Mouse (Mus musculus): ENCODE results near the gene Cct7.
"Not testable (repeated sequence)": the region's sequence is repeated elsewhere in the genome, so short reads cannot be mapped to it uniquely, and the experiment has no call there.

The Cct7 gene

DNA sequence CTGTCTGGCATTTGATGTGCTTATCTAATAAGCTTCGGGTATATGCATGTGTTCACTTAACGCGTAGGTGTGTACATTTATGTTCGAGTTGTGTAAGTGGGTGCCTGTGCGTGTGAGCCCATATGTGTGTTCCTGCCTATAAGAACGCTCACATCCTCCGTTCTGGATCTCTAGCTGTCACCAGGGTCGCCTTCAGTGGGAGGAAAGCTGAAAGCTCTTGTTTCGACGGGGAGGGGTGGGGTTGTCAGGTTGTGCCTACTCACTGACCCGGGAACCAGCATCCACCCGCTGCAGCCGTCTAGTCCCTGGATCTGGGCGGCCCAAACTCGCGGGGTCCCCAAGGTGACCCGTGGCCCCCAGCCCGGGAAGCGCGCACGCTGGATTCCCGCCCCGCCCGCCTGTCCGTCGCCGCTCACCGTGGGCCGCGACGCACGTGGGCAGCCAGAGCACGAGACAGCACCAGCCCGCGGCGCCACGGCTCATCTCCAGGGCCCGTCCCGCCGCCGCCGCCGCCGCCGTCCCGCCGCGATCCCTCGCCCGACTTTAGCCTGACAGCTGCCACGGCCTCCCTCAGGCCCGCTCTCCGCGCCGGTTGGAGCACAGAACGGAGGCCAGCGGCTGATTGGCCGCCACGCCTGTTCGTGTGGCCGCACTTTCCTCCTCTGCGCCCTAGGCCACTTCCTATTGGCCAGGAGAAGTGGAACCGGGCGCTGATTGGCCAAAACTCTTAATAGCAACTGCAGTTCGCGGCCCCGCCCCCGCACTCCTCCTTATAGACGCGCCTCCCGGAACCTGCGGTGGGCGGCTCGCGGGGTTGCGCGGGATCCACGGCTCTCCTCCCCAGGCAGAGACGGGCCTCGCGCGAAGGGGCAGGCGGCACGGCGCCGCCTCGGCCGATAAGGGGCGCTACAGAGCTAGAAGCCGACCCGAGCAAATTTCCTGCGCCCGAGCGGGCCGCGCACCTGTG is at the start of gene Cct7:
TSS of gene Cct7 (plus strand) at position 818 of the 967 bp plus-strand sequence.
- peak; percentile 96 for DNase-seq

DNA sequence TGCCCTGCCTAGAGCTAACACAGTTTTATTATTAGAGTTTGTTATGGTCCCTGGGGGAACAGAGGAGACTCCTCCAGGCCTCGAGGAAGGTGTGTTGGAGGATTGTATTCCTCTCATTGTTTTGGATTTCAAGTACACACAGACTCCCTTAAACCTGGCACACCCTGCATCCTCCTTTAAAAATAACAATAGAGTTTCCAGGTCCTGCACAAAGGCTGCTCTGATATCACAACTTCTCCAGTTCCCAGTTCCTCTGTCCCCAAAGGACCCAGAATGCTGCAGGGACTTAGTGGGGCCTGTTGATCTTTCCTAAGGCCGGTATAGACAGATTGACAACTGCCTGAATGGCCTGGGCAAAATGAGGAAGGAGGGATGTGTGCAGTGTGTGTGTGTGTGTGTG is 48.7 kb upstream of the Cct7 start:
- no peak for DNase-seq

DNA sequence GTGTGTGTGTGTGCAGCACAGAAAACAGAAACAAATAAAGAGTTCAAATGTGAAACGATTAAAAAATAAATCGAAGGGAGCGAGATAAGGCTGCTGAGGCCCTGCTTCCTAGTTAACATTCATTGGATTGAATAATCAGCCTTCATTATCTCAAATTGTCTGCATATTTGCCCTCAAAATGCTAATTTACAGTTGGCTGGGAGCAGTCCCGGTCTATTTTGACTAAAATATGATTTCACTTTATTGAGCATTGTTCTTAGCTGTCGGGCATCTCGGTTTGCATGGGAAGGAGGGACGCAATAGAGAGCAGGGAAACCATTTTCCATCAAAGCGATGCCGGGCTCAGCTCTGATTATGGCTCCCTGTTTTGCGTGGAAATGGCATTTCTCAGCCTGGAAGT is 48.3 kb upstream of the Cct7 start:
- no peak for DNase-seq

DNA sequence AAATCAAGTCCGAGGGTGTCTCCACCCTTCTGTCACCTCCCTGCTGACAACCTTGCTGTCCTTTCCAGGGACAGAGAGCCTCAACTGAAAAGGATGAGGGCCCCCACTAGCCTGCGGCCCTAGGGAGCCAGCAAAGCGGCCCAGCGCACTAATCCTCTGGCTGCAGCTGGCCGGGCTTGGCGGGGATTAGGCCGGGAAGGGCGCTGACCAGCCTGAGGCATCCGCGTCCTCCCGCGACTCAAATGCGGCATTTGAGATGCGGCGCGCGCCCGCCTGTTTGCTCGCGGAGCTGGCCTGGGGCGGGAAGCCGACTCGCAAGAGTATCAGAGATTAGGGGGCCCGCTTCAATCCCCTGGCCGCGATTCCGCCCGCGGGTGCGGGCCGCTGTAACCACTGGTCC is 42.3 kb upstream of the Cct7 start:
- no peak for DNase-seq

DNA sequence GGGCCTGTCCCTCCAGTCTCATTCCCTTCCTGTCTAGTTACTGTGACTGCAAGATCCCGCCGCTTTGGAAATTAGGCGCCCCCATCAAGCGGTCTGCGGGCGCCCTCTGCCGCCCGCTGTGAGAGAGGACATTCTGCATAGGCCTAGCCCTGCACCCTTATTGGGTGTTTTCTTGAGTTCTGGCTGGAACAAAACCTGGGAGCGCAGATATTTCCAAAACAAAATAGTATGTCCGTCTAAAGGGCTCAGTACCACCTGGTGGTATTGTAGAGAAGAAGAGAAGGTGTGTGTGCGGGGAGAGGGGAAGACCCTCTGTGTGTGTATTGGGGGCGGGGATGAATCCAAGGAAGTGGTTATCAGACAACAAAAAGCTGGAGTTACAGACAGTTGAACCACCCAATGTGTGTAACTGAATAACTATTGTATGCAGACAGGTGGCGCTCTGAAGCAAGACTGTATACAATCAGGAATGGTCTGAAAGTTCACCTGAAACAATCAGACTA is 40.5 kb upstream of the Cct7 start:
- peak; percentile 15 to 30 for DNase-seq

DNA sequence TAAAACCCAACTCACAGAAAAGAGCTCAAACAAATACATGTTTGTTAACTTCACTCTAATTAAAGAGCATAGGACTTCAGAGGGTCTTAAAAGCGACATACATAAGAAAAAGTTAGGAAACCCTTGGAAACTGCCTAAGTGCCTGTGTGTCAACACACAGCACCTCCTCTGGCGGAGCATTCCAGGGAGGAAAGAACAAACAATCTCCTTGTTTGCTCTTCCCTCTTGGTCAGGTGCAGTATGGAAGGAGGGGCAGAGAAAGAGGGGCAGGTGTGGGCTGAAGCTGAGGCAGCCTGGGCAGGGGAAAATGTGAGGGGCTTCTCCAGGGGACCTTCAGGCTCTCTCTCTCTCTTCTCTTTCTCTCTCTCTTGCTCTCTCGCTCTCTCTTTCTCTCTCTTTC is 35.5 kb upstream of the Cct7 start:
- no peak for DNase-seq

DNA sequence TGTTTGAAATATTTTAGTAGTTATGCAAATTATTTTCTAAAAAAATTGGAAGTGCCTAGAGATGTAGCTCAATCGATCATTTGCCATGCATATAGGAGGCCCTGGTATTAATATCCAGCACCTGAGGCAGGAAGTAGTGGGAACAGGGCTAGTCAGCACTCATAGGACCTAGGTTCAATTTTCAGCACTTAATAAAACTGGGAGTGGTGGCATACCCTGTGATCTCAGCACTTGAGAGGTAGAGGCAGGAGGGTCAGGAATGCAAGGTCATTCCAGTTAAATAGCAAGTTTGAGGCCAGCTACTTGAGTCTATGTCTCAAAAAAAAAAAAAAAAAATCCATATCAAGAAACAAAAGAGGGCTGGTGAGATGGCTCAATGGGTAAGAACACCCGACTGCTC is 32.2 kb upstream of the Cct7 start:
- DNase-seq = no peak

DNA sequence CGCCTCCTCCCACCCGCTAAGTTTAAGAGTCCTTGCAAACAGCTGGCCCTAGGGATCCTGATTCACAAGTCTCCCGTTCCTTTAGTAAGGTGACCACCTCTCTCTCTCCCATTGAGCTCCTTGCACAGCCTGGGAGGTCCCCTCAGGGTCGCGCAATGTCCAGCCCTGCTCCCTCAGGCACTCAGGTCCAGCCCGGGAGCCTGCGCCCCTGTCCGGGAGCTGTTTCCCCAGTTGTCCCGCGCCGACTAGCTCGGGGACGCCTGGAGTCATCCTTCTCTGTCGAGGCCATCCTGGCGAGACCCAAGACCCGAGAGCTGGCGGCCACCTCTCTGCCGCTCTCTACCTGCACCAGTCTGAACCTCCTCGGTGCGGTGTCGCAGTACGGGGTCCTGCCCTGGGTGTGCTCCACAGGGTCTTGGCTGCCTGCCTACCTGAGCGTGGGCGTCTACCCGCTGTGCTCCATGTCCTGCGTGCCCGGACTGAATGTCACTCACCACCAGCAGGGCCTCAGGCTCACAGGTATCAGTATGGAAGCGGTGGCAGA is 27.4 kb upstream of the Cct7 start, which contains the start of gene Noto:
TSS of gene Noto (plus strand) at position 51 of the 544 bp plus-strand sequence.
- no peak for DNase-seq

DNA sequence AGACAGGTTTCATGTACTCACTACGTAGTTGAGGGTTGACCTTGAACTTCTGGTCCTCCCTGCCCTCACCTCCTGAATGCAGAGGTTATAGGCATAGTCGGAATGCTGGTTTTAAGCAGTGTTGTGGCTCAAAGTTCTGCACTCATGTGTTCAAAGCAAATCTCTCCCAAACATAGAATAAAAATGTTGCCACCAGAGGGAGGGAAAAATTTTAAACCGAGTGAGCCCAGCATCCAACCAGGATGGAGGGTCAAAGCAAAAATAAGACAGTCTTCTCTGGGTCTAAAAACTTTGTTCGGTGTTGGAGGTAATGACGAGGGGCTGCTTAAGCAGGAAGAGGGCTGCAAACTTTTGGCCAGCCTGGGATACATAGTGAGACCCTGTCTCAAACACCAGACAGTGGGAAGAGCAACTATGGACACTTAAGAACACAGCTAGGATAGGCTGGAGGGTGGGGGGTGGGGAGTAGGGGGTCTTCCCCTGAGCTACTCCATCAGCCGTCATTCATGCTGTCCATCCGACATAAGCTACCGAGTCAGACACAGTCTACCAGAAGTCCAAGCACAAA is 20.0 kb upstream of the Cct7 start:
- DNase-seq = no peak

DNA sequence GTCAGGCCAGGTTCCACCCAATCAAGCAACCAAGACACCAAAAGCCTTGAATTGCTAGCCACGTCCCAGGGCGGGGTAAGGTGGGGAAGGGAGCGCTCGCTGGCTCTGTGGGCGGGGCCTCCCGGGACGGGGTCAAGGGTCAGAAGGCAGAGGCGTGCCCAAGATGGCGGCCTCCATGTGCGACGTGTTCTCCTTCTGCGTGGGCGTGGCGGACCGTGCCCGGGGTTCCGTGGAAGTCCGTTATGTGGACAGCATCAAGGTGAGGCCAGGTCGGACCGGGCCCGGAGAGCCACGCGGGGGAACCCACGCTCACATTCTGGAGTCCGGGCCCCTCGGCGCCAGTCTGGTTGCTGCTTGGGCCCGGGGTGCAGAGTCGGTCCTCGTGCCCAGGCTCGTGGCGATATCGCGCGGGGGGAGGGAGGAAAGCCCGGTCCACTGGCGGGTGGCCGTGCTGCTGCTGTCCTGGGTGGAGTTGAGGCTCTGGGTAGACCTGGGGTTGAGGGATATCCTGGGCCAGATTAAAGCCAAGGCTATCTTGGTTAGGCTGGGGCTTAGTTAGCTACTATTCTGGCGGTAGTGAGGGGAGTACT is 19.4 kb upstream of the Cct7 start, which contains the start of gene Smyd5:
TSS of gene Smyd5 (plus strand) at position 148 of the 590 bp plus-strand sequence.
- peak; percentile 96 for DNase-seq

DNA sequence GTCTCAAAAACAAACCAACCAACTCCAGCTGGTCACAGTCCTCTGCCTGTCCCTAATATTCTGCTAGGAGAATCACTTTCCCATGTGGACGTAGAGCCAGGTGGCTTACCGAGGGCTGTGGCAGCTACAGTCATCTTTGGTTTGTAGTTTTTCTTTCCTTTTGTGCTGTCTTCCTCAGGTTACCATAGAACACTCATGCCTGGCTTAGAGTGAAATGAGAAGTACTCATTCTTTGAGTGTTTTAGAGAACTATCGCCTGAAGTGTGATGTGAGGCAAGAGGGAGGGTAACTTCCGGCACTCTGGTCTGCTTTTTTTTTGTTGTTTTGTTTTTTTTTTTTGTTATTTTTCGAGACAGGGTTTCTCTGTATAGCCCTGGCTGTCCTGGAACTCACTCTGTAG is 17.4 kb upstream of the Cct7 start:
- no peak for DNase-seq

DNA sequence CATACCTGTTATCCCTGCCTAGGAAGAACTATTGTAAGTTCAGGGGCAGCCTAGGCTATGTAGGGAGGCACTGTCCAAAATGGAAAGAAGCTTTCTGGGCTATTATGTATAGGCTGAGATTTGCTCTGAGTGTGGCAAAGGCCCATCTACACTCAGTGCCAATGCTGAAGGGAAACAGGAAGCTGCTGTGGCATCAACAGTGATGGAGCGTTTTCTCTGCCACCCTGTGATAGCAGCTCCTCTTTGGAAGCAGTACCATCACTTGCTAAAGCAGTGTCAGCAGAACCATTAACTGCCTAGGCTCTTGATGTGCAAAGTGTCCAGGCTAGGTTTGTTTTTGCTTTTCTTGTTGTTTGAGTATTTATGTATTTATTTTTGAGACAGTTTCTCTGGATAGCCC is 15.1 kb upstream of the Cct7 start:
- DNase-seq = no peak

DNA sequence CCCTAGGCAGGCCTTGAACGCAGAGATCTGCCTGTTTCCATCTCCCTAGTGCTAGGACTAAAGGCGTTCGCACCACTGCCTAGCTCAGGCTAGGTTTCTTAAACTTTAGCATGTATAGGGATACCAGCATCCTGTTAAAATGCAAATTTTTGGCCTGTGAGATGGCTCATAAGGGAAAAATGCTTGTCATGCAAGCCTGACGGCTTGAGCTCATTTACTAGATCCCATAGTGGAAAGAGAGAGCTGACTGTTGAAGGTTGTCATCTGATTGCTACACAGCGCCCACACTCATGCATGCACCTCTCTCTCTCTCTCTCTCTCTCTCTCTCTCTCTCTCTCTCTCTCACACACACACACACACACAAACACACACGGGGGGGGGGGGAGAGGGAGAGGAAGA is 14.7 kb upstream of the Cct7 start:
- DNase-seq = no peak

DNA sequence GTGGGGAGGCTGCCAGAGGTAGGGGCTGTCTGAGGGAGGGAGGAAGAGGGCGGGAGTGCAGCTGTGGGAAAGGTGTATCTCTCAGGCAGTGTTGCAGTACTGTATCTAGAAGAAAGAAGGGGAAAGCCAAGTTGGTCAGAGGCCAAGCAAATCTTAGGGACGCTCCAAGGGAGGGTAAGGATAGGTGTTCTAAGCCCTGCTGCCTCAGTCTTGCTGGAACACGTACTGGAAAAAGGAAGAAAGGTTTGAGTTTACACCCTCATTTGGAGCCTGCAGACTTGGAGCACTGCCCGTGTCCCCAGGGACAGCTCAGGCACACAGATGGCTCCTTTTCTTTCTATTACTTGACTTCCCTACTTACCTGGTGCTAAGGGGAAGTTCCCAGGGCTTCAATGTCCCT is 10.2 kb upstream of the Cct7 start:
- DNase-seq = no peak

DNA sequence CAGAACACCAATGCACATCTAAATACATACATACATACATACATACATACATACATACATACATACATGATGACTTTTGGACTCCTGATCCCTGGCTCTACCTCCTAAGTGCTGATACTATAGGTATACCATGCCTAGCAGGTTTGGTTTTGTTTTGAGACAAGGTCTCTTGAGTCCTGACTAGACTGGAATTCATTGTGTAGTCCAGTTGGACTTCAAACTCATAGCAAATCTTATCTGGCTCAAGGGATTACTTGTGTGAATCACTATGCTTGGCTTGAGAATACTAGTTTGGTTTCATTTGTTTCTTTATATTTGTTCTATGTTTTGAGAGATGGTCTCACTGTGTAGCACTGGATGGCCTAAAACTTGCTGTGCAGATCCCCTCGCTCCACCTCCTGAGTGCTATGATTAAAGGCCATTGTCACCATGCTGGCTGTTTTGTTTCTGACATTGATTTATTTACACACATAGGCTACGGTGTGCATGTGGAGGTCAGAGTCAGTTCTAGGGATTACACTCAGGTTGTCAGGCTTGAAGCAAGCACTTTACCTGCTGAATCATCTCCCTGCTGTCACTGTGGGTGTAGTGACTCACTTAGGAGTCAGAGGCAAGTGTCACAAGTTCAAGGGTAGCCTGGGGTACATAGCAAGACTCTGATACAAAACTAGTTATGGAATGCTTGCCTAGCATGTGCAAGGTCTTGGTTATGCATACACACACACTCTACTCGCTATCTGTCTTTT is 7.7 kb upstream of the Cct7 start:
- DNase-seq = no peak

DNA sequence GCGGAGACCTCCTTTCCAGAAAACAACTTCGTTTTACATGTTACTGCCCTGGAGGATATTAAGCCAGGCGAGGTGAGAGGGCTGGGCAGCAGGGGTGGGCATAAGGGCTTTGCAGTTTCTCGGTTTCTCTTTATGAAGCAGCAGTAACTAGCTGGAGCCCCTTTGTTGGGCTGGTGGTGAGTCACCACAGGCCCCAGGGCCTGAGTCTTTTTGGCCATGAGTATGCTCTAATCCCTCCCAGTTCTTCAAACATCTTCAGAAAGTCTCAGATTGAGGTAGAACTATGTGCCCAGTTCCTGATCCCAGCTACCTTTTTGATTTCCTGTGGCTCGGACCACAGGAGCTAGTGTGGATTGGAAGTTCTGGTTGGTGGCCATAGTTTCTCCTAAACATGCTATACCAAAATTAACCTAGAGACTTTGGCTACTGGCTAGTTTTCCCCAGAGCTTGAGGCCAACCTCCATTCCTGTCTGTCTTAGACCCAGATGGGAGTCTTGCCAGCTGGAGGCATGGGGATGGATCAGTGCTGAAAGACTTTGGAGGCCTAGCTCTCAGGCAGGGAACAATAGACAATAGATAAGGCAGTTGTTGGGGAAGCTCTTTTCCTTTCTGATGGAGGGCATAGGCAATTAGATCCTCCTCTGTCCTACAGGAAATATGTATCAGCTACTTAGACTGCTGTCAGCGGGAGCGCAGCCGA is 6.9 kb upstream of the Cct7 start:
- DNase-seq = no peak

DNA sequence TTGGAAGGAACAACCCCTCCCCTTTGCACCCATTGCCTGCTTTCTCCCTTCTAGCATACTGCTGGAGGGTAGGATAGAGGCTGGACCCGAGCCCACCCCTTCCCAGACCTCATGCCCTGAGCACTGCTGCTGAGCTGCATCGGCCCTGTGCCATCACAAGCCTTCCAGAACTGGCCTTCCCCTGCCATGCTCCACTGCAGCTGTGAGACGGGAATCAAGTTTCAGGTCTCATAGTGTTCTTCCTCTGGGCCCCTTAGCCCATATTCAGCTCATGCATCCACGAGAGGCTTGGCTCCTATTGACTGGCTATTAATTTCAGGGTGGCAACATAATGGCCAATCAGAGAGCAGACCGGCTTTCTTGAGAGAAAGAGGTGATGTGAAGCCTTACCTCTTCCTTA is 6.0 kb upstream of the Cct7 start:
- DNase-seq = no peak

DNA sequence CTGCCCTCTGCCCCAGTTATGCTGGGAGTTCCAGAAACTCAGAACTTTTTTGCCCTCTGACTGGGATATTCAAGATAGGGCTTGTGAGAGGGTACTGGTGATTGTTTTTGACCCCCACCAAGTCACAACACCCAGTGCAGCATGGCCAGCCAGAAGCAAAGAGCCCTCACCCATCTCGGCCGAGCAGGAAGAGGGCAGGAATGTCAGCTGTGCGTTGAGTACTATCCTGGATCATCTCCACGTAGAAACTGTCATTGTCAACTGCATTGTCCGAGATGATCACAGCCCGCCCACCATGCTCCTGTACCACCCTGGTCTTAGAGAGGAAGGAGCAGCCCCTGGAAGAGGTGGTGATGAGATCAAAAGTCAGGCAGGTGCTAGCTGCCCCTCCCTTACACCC is 4.0 kb upstream of the Cct7 start:
- DNase-seq = no peak

DNA sequence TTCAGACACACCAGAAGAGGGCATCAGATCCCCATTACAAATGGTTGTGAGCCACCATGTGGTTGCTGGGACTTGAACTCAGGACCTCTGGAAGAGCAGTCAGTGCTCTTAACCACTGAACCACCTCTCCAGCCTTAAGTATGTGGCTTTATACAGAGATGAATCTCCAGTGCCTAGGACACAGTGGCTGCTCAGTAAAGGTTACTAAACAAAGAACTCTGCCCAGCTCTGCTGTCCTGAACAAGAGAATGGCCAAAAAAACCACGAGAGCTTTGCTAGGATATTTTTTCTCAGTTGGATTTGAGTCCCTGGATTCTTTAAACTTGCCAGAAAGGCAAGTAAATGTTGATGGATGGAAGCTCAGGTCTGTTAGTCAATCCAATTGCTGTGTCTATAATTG is 1.2 kb upstream of the Cct7 start:
- not testable (repeated sequence) for DNase-seq

DNA sequence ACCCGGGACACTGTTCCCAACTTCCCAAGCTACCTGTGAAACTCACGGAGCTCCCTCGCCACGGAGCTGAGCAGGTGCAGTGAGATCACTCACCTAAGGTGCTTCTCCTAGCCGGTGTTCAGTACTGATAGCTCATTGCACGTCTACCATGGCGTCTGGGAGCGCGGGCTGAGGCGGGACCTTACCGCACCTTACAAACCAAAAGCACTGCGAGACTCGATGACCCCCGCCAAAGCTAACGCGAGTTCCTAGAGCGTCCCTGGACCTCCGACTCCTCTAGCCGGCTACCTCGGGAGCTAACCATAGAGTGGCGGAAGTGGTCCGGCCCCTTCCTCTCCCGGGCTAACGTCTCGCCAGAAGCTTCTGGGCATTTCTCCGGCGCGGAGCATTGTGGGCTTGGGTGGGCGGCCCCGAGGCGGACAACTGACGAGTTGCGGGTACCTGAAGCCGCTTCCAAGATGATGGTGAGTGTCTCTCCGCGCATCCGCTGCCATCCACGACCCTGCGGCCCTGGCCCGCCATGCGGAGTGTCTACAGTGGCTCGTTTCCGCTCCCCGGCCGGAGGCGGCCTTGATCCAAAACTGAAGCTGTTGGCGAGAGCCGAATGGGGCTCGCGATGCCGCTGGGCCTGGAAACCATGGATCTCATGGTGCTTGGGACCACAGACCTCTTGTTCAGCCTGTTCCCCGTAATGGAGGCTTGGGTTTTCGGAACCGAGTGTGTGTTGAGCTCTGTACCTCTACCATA is 523 bp downstream of the Cct7 start, which contains the start of gene Pradc1:
TSS of gene Pradc1 (minus strand) at position 307 of the 747 bp plus-strand sequence.
- peak; percentile 95 to 96 for DNase-seq

DNA sequence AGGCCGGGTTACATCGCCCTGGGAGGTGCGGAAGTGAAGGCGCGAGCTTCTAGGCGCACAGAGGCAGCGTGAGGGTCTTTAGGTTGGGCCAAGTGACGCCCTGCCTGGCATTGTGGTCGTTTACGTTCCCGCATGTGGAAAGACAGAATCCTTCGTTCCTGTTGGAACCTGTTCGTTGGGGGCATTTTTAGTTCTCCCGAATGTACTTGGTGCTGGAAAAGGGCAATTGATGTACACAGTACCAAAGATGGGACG is 1.0 kb downstream of the Cct7 start:
- no peak for DNase-seq
